Mouse (Mus musculus) natural killer cell, adult 2 months (primary cell): Measurements from ENCODE around the gene Psmf1.

ENCODE experiments used
- DNase-seq, 2 experiments: peaks; one replicate each; pipeline ENCODE4 v3.0.0; 2022; ENCODE audit warnings: low spot score in 2 of 2

Psmf1 gene

GRCm38 (mm10) chr2:151735422-151735821 lies 8.6 kb downstream of the Psmf1 start:
- DNase-seq = no peak

GRCm38 (mm10) chr2:151733151-151733865 lies 10.7 kb downstream of the Psmf1 start:
- no peak for DNase-seq

- DNase-seq = no peak
Observed at GRCm38 (mm10) chr2:151724094-151724493, 19.9 kb downstream of the Psmf1 start.

GRCm38 (mm10) chr2:151716318-151717055 lies 27.5 kb downstream of the Psmf1 start:
- no peak for DNase-seq

GRCm38 (mm10) chr2:151715526-151715925 lies 28.5 kb downstream of the Psmf1 start:
- DNase-seq = no peak

- DNase-seq = no peak
Observed at GRCm38 (mm10) chr2:151712647-151713046, 31.3 kb downstream of the Psmf1 start.

- no peak for DNase-seq
Observed at GRCm38 (mm10) chr2:151702851-151703190, 41.2 kb downstream of the Psmf1 start.

GRCm38 (mm10) chr2:151702146-151702850 lies 41.7 kb downstream of the Psmf1 start:
- DNase-seq = no peak

- DNase-seq = no peak
Observed at GRCm38 (mm10) chr2:151701231-151702145, 42.5 kb downstream of the Psmf1 start, which contains the start of gene Tmem74b. Gene Tmem74b, plus strand, starts transcription at chr2:151702008.

- DNase-seq = no peak
Observed at GRCm38 (mm10) chr2:151682976-151683375, 61.0 kb downstream of the Psmf1 start.

- DNase-seq = no peak
Observed at GRCm38 (mm10) chr2:151682357-151682756, 61.6 kb downstream of the Psmf1 start.

- no peak for DNase-seq
Observed at GRCm38 (mm10) chr2:151676234-151676633, 67.8 kb downstream of the Psmf1 start.

- DNase-seq = no peak
Observed at GRCm38 (mm10) chr2:151670968-151671329, 73.0 kb downstream of the Psmf1 start.

GRCm38 (mm10) chr2:151670026-151670967 lies 73.7 kb downstream of the Psmf1 start:
- no peak for DNase-seq

- DNase-seq = no peak
Observed at GRCm38 (mm10) chr2:151668433-151668832, 75.6 kb downstream of the Psmf1 start, which contains the start of gene Rad21l. Gene Rad21l, minus strand, starts transcription at chr2:151668533.
